Mouse (Mus musculus): Measurements from ENCODE around the gene Golga5. TPM values are rescaled to one million over a fixed set of nuclear protein-coding genes. Genes with fewer than 3 reads are reported as not detected.

The Golga5 gene
- polyA plus RNA-seq, 1 experiment, result 21.8 TPM

- Histone ChIP-seq H3K4me1 (ENCODE audit: control insufficient read depth, insufficient read depth, low read length) (no peaks in the 10 kb centered on the region; the same call in 1 of the 2 replicates), H3K27ac (ENCODE audit: control insufficient read depth, insufficient read depth, low read depth, low read length, poor library complexity) (no peak overlapping the region), H3K4me3 (replicated peaks; ENCODE audit: control insufficient read depth, low read depth, low read length) (no peak overlapping the region)
- WGBS, result 67% methylated on average over 8 of the region's 8 CpGs
- TF ChIP-seq CTCF (IDR thresholded peaks at IDR 0.05; ENCODE audit: control insufficient read depth, insufficient read depth, low read length), result no peak
- no peak for TF ChIP-seq POLR2A (IDR thresholded peaks at IDR 0.05; ENCODE audit: borderline replicate concordance, control insufficient read depth, low read depth, low read length)
Measured at GRCm38 (mm10) chr12:102501848-102502595, 33.1 kb downstream of the Golga5 start.

GRCm38 (mm10) chr12:102505131-102505713, 36.3 kb downstream of the Golga5 start:
- no peak overlapping the region for H3K27ac ChIP-seq (ENCODE audit: control insufficient read depth, insufficient read depth, low read depth, low read length, poor library complexity)
- TF ChIP-seq POLR2A (IDR thresholded peaks at IDR 0.05; ENCODE audit: borderline replicate concordance, control insufficient read depth, low read depth, low read length) (no peak), CTCF (IDR thresholded peaks at IDR 0.05; ENCODE audit: control insufficient read depth, insufficient read depth, low read length) (no peak)
- no peak overlapping the region for H3K4me3 ChIP-seq (replicated peaks; ENCODE audit: control insufficient read depth, low read depth, low read length)
- WGBS, result 82% methylated on average over 9 of the region's 9 CpGs
- H3K4me1 ChIP-seq (ENCODE audit: control insufficient read depth, insufficient read depth, low read length), result peaks cover 1% of the 10 kb centered on the region; the same call in 1 of the 2 replicates

GRCm38 (mm10) chr12:102505949-102506348, 37.0 kb downstream of the Golga5 start:
- 67% methylated on average over 7 of the region's 7 CpGs for WGBS
- no peak overlapping the region for H3K27ac ChIP-seq (ENCODE audit: control insufficient read depth, insufficient read depth, low read depth, low read length, poor library complexity)
- peaks cover 1% of the 10 kb centered on the region; the same call in 1 of the 2 replicates for H3K4me1 ChIP-seq (ENCODE audit: control insufficient read depth, insufficient read depth, low read length)
- TF ChIP-seq POLR2A (IDR thresholded peaks at IDR 0.05; ENCODE audit: borderline replicate concordance, control insufficient read depth, low read depth, low read length) (no peak), CTCF (IDR thresholded peaks at IDR 0.05; ENCODE audit: control insufficient read depth, insufficient read depth, low read length) (no peak)
- H3K4me3 ChIP-seq (replicated peaks; ENCODE audit: control insufficient read depth, low read depth, low read length), result no peak overlapping the region

DNA sequence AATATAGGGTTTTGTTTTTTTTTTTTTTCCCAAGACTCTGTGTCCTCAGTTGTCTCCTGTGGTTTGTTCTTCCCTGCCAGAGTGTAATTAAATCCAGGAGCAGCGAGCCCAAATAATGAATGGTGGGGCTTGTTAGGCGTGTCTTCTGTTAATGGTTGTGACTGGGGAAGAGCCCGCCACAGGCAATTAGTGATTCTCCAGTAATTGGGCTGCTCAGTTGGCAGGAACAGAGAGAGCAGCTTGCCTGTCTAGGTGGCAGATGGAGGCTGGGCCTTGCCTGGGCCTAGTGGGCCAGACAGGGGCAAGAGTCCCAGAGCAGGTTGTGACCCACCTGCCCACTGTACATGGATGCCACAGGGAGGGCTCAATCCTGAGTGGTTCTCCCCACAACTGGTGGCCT, 42.4 kb downstream of the Golga5 start:
- TF ChIP-seq CTCF (IDR thresholded peaks at IDR 0.05; ENCODE audit: control insufficient read depth, insufficient read depth, low read length) (no peak), POLR2A (IDR thresholded peaks at IDR 0.05; ENCODE audit: borderline replicate concordance, control insufficient read depth, low read depth, low read length) (no peak)
- Histone ChIP-seq H3K4me1 (ENCODE audit: control insufficient read depth, insufficient read depth, low read length) (peaks cover 1% of the 10 kb centered on the region; the same call in 1 of the 2 replicates), H3K4me3 (replicated peaks; ENCODE audit: control insufficient read depth, low read depth, low read length) (no peak overlapping the region), H3K27ac (ENCODE audit: control insufficient read depth, insufficient read depth, low read depth, low read length, poor library complexity) (no peak overlapping the region)
- 77% methylated on average over 3 of the region's 3 CpGs for WGBS

DNA sequence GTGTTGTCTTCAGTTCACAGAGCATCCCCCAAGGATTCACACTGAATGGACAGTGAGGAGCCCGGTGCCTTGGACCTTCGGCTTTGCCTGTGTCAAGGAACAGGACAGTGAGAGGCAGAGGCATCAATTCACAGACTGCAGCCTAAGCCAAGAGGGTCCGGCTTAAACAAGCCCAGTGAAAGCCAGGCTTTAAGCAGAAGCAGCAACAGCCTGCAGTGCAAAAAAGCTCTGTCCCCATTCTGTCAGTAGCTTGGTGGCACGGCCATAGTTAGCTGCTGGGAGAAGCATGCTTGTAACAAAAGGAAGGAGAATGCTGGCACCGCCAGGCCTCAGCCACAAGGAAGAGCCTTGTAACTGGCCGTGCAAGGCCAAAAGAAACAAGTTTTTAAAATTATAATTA, 45.2 kb downstream of the Golga5 start:
- Histone ChIP-seq H3K4me3 (replicated peaks; ENCODE audit: control insufficient read depth, low read depth, low read length) (no peak overlapping the region), H3K4me1 (ENCODE audit: control insufficient read depth, insufficient read depth, low read length) (peaks cover 2% of the 10 kb centered on the region), H3K27ac (ENCODE audit: control insufficient read depth, insufficient read depth, low read depth, low read length, poor library complexity) (no peak overlapping the region)
- 79% methylated on average over 6 of the region's 6 CpGs for WGBS
- TF ChIP-seq CTCF (IDR thresholded peaks at IDR 0.05; ENCODE audit: control insufficient read depth, insufficient read depth, low read length), result no peak
- TF ChIP-seq POLR2A (IDR thresholded peaks at IDR 0.05; ENCODE audit: borderline replicate concordance, control insufficient read depth, low read depth, low read length), result no peak

- H3K27ac ChIP-seq (ENCODE audit: control insufficient read depth, insufficient read depth, low read depth, low read length, poor library complexity), result no peak overlapping the region
- TF ChIP-seq CTCF (IDR thresholded peaks at IDR 0.05; ENCODE audit: control insufficient read depth, insufficient read depth, low read length), result no peak
- TF ChIP-seq POLR2A (IDR thresholded peaks at IDR 0.05; ENCODE audit: borderline replicate concordance, control insufficient read depth, low read depth, low read length), result no peak
- no peak overlapping the region for H3K4me3 ChIP-seq (replicated peaks; ENCODE audit: control insufficient read depth, low read depth, low read length)
- WGBS, result 84% methylated on average over 6 of the region's 6 CpGs
- peaks cover 2% of the 10 kb centered on the region for H3K4me1 ChIP-seq (ENCODE audit: control insufficient read depth, insufficient read depth, low read length)
Measured at GRCm38 (mm10) chr12:102514751-102515150, 45.8 kb downstream of the Golga5 start.

GRCm38 (mm10) chr12:102516151-102516550, 47.2 kb downstream of the Golga5 start:
- TF ChIP-seq POLR2A (IDR thresholded peaks at IDR 0.05; ENCODE audit: borderline replicate concordance, control insufficient read depth, low read depth, low read length), result no peak
- TF ChIP-seq CTCF (IDR thresholded peaks at IDR 0.05; ENCODE audit: control insufficient read depth, insufficient read depth, low read length), result no peak
- H3K27ac ChIP-seq (ENCODE audit: control insufficient read depth, insufficient read depth, low read depth, low read length, poor library complexity), result no peak overlapping the region
- H3K4me3 ChIP-seq (replicated peaks; ENCODE audit: control insufficient read depth, low read depth, low read length), result no peak overlapping the region
- WGBS, result 82% methylated on average over 4 of the region's 4 CpGs
- H3K4me1 ChIP-seq (ENCODE audit: control insufficient read depth, insufficient read depth, low read length), result peaks cover 1% of the 10 kb centered on the region; the same call in 1 of the 2 replicates

GRCm38 (mm10) chr12:102517647-102518046, 48.7 kb downstream of the Golga5 start:
- 4% methylated on average over 13 of the region's 13 CpGs for WGBS
- Histone ChIP-seq H3K4me3 (replicated peaks; ENCODE audit: control insufficient read depth, low read depth, low read length) (peak overlapping the region; percentile 12), H3K4me1 (ENCODE audit: control insufficient read depth, insufficient read depth, low read length) (peaks cover 1% of the 10 kb centered on the region; the same call in 1 of the 2 replicates), H3K27ac (ENCODE audit: control insufficient read depth, insufficient read depth, low read depth, low read length, poor library complexity) (no peak overlapping the region)
- no peak for TF ChIP-seq POLR2A (IDR thresholded peaks at IDR 0.05; ENCODE audit: borderline replicate concordance, control insufficient read depth, low read depth, low read length)
- TF ChIP-seq CTCF (IDR thresholded peaks at IDR 0.05; ENCODE audit: control insufficient read depth, insufficient read depth, low read length), result no peak
